Mouse (Mus musculus) kidney, adult 11 months (tissue): ENCODE data around the gene Ankrd2.

ENCODE experiments used
- DNase-seq: peaks from one replicate; pipeline ENCODE4 v3.0.0; 2022

The Ankrd2 gene

GRCm38 (mm10) chr19:42016840-42017239 is 19.0 kb upstream of the Ankrd2 start:
- no peak for DNase-seq

- DNase-seq, result no peak
Observed at GRCm38 (mm10) chr19:42017399-42018247, 18.2 kb upstream of the Ankrd2 start.

DNA sequence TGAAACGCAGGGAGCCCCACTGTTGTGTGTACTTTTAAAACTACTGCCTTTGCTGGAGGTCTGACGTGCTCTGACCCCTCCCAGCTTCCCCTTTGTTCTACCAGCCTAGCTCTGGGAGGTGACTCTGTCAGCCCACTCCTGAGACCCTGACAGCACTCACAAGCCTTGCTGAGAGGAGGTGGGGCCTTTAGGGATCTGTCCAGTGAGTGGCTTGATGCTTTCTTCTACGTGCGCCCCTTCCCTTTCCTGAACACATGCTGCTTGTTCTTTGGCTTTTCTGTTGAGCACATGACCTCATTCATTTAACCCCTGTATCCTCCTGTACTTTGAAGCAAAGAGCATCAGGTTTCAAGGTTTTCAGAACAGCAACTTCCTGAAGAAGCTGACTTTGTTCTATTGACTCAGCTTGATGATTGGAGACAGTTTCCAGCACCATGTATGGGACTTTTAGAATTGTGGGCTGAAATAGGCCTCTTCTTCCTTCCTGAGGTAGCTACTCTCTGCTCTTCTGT is 16.7 kb upstream of the Ankrd2 start:
- no peak for DNase-seq

DNA sequence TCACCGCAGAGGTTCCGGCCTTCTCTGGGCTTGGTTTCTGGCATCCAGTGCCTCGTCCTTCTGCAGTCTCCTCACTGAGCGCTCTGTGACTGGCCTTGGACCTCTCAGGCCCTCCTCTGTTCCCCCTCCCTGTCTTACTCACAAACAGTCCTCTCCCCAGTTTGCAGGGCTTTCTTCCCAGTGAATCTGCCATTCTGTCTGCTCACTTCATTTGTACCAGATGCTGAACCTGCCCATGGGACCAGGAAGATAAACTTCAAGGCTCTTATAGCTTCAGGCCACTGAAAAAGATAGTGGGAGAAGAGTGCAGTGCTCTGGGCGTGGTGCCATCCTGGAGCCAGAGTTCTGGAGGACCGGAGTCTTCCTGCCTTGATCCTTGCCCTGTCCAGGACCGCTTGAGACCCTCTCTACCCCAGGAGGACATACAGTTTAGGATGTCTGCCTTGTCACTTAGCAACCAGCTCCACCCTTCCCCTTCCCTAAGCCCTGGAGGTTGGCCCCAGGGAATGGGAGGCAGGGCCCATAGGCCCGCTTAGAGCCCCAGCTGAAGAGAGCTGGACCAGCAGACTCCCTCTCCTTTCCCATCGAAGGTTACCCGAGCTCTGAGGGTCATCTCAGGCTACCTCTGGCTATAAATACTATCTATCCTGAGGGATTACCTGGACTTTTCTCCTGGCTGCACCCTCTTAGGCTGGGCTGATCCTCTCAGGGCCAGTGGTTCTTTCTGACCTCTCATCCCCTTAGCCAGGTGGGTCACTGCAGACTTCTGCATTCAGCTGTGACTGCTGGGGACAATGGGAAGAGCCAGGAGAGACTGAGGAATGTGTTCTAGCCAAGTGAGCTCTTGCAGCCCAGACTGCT is 13.9 kb upstream of the Ankrd2 start:
- DNase-seq, result no peak

GRCm38 (mm10) chr19:42022542-42022848 is 13.3 kb upstream of the Ankrd2 start:
- DNase-seq, result no peak

DNA sequence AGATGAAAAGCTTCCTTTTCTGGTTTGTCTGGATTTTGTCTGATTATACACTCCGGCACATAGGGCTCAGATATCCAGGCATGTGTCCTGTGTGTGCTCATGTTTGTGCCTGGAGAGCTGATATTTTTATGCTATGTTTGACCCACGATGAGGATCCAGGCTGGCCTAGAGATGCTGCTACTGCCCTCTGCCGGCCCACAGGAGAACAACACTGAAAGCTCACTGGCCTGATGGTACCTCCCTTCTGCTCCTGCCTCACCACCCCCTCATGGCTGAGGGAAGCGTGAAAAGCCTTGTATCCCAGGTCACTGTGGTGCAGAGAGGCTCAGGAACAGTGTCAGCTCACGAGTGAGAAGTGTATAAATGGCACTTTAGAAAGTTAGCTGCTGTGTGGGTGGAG is 9.6 kb upstream of the Ankrd2 start:
- DNase-seq, result peak; percentile 74

DNA sequence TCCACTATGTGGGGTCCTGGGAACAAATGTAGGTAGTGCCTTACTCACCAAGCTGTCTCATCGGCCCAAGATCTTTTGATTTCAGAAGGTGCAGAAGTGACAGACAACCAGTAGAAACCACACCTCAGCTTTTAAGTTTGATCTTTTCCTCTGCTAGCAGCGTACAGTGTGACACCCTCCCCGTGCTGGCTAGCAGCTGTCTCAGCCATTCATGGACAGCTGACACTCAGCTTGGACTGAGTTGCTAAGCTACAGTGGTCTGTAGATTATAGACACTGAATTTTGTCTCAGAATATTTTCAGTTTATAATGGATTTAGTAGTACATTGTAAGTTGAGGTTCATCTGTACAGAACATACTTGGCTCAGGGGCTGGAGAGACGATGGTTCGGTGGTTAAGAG is 4.7 kb upstream of the Ankrd2 start:
- DNase-seq, result no peak

DNA sequence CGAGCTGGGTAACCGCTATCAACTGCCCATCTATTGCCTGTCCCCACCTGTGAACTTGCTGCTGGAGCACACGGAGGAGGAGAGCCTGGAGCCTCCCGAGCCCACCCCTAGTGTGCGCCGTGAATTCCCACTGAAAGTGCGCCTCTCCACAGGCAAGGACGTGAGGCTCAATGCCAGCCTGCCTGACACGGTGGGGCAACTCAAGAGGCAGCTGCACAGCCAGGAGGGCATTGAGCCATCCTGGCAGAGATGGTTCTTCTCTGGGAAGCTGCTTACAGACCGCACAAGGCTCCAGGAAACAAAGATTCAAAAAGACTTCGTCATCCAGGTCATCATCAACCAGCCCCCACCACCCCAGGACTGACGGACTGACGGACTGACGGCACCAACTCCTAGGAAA is 2.2 kb upstream of the Ankrd2 start:
- no peak for DNase-seq

DNA sequence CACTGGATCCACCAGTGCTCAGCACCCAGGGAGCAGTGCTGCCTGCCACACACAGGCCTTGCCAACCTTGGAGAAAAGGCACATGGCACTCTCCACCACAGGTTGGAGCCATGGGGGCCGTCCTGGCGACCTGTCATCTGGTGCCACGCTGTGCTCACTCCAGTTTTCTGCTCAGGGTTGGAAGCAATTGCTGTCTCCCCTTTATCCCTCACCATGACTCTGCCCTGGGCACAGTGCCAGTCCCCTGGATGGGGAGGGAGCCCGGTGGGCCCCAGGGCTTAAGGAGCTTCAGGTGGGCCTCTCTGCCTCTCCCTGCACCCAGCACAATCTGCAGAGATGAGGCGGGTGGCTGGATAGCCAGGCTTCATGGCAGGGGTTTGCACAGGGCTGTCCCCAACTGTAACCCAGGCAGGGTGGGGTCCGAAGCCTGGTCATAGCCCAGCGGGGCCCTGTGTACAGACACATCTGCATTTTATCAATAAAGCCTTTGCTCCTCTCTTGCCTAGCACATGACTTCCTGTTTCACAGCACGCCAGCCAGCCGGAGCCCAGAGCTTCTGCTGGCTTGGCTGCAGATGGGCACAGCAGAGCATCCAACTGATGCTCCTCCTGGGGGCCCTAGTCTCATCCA is 1.5 kb upstream of the Ankrd2 start:
- DNase-seq, result no peak

DNA sequence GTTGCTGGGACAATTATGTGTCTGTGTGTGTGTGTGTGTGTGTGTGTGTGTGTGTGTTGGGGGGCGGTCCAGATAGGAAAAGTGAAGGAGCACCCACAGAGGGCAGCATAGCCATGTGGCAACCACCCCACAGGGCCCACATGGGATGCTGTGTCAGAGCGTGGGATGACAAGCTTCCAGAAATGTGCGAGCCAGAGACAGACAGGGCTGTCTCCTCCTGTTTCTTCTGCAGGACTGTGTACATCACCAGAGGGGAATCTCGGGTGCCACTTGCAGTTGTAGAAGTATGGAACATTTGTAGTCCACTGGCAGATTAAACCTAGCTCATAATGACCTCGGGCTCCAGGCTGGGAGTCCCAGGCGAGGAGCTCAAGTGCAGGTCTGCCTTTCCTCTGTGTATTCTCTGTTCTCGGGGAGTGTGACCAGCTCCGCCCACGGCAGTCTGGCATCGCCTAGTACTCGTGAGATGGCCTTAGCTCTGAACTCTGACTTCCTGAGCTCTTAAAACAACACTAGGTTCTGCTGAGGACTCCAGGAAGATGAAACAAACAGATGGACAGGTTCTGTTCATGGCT is 832 bp upstream of the Ankrd2 start:
- no peak for DNase-seq

GRCm38 (mm10) chr19:42036357-42036756 is 557 bp downstream of the Ankrd2 start:
- no peak for DNase-seq

DNA sequence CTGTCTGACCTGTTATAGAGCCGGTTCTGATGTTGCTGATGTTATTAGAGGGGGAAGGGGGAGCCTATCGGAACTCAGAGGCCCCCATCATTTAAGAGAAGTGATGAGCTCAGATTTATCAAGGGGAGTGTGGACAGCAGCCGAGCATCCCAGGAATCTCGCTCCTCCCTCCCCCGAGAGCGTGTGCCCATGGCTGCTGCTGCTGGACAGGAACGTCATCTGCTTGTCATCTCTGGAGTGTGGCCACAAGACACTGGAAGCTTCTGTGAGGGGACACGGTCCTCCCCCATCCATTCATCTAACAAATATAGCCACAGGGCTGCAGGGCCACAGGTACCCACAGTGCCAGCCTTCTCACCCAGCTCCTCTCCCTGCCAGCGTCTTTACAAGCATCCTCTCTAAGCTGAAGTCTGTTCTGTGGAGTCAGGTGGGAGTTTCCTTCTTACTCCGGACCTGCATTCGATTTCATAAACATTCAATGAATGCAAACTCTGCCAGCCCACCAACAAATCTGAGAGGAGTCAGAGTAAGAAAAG is 1.4 kb downstream of the Ankrd2 start:
- no peak for DNase-seq

DNA sequence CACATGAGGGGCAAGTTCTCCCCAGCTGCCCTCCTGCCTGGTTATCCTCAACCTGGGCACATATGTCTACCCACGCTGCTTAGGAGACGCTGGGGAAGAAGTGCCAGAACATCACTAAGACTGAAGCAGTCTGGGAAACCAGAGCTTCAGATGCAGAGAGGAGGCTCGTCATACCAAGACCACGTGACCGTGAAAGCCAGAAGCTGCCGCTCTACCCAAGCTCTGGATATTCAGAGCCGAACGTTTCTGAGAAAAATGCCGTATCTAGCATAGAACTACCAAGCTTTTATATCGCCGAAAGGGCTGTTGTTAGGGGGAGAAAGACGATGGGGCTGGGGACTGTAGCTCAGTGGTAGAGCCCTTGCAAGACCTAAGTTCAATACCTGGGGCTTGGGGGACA is 2.5 kb downstream of the Ankrd2 start:
- no peak for DNase-seq

- DNase-seq, result no peak
Observed at GRCm38 (mm10) chr19:42043988-42044387, 8.2 kb downstream of the Ankrd2 start.

DNA sequence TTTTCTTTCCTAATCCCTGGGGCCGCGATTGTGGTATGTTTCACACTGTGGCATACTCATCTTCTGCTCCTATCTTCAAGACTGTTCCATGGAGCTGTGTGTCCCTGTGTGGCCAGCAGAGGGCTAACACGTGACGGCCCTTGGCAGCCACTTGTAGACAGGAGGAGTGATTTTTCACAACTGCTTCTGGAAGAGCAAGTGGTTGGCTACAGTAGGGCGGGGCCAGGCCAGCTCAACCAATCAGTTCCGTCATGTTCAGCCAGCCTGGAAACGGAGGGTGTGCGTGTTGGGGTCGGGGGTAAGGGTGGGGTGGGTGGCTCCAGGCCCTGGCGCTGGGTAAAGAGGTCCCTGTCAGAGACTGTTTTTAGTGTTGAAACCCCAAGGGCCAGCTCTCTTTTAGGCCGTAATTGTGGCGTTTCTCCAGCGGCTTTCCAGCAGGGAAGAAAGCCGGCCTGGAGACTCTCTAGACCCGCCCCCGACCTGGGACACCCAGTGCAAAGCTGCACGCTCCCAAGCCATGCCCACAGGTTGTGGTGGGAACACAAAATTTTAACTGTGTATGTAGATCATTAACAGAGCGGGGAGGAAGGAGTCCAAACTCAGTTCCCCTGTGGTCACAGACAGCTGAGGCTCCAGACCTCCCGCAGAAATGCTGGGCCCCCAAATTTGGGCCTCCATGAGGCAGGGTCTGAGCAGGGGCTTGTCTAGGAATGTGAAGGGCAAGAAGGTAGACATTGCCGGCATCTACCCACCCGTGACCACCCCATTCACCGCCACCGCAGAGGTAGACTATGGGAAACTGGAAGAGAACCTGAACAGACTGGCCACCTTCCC is 9.7 kb downstream of the Ankrd2 start, which contains the start of gene Hoga1:
Gene Hoga1, plus strand, starts transcription at position 342 of the 834 bp plus-strand sequence.
- peak; percentile 92 for DNase-seq

GRCm38 (mm10) chr19:42050251-42050650 is 14.5 kb downstream of the Ankrd2 start:
- no peak for DNase-seq

- no peak for DNase-seq
Observed at GRCm38 (mm10) chr19:42051351-42051750, 15.6 kb downstream of the Ankrd2 start.

DNA sequence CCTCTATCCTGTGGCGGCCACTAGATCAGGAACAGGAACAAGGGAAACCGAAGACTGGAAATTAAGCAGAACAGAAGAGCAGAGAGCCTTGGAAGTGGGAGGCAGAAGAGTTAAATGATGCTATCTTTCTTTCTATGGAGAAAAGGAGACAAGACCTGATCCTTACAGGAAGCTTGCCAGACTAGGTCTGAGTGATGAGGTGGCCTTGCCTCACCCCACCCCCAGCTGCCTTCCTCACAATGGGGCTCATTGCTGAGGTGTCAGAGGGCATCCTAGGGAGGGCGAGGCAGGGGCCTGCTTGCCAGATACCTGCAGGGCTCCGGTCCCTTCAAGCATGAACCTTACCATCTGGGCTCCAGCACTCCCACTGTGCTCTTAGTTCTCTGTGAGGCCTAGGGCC is 16.1 kb downstream of the Ankrd2 start, which contains the start of gene 4933411K16Rik:
Gene 4933411K16Rik, plus strand, starts transcription at position 301 of the 400 bp plus-strand sequence.
- no peak for DNase-seq

GRCm38 (mm10) chr19:42054255-42054654 is 18.5 kb downstream of the Ankrd2 start:
- DNase-seq, result peak; percentile 92

DNA sequence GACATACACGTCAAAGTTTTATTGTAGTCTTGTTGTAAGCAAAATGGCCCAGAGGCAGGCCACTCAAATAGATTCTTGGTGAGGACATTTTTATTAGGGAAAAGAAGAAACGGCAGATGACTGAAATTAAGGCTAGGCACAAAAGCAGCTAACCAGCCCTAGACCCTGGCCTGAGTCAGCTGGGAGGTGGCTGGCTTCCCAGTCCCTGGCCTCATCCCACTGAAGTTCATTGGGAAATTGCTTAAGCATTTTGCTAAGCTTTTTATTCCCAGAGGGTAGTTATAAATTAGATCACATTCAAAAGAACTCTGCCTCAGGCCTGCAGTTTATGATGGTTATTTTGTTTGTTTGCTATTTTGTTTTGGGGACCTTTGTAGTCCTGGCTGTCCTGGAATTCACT is 20.1 kb downstream of the Ankrd2 start:
- no peak for DNase-seq

GRCm38 (mm10) chr19:42056719-42057409 is 21.1 kb downstream of the Ankrd2 start:
- DNase-seq, result no peak
